Mouse (Mus musculus): ENCODE measurements around the gene Acap2.

- TF ChIP-seq MAX (IDR thresholded peaks at IDR 0.05; ENCODE audit: low read depth): no peak
- TF ChIP-seq POLR2A (IDR thresholded peaks at IDR 0.05; ENCODE audit: insufficient read length, low read depth): no peak
- no peak for TF ChIP-seq CEBPB (IDR thresholded peaks at IDR 0.05; ENCODE audit: insufficient read depth, poor library complexity, severe bottlenecking)
- TF ChIP-seq USF1 (IDR thresholded peaks at IDR 0.05; ENCODE audit: low read depth): no peak
- no peak for TF ChIP-seq MYOG (IDR thresholded peaks at IDR 0.05; ENCODE audit: control insufficient read depth in 1 of 3, insufficient read depth in 1 of 3, insufficient read length in 2 of 3, low read depth in 2 of 3)
Observed at GRCm38 (mm10) chr16:31135519-31135918, 65.5 kb downstream of the Acap2 start.
